In the genomic region with DNA sequence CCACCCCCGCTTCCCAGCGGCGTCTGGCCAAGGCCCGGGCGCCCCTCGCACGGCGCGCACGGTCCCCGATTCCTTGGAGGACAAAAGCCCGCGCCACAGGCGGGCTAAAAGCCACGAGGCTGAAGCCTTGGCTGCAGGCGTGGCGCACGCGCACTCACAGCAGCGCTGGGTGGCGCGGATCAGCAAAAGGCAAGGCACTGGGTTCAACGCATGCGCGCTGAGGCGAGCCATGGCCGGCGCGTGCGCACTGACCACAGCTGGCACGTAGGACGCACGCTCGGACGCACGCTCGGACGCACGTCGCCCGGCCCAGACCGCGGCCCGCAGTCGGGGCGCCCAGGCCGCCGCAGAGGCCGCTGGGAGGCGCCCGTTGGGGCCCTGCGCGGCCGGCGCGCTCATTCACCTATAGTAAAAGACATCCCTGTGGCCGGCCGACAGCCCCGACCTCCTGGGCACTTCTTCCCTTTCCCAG, we compare ENCODE assay signal across 7 mouse cellular contexts. TPM values are rescaled to one million over a fixed set of nuclear protein-coding genes. Genes with fewer than 3 reads are reported as not detected.
DNase-seq lines count a peak whose midpoint lies in the region; ATAC-seq lines count a peak whose summit lies in the region.

No protein-coding gene starts in this region.

- H3K27me3 ChIP-seq in limb, embryonic 10.5 days (ENCODE audit: low read depth, poor library complexity, severe bottlenecking): no peaks in the 10 kb centered on the region
- H3K27me3 ChIP-seq in midbrain, embryonic 13.5 days: no peaks in the 10 kb centered on the region

- H3K4me1 ChIP-seq in limb, embryonic 10.5 days: peaks cover 47% of the 10 kb centered on the region
- H3K4me1 ChIP-seq in midbrain, embryonic 13.5 days (replicated peaks): peaks cover 41% of the 10 kb centered on the region

- ATAC-seq in granulocyte monocyte progenitor cell, adult 5-6 weeks (replicated peaks; ENCODE audit: poor library complexity, severe bottlenecking): peak; percentile 42
- ATAC-seq in midbrain, embryonic 13.5 days: peak; percentile 83

- H3K9me3 ChIP-seq in limb, embryonic 10.5 days (replicated peaks): no peaks in the 10 kb centered on the region
- 0 out of 2 replicates have a peak, but pooled peaks cover 4% of the 10 kb centered on the region for H3K9me3 ChIP-seq in midbrain, embryonic 13.5 days

- H3K27ac ChIP-seq in limb, embryonic 10.5 days: peak overlapping the region; percentile 100
- peak overlapping the region; percentile 99 for H3K27ac ChIP-seq in midbrain, embryonic 13.5 days

- peak overlapping the region; percentile 89 for H3K4me2 ChIP-seq in midbrain, embryonic 13.5 days (replicated peaks)

- DNase-seq in adrenal gland, adult 8-10 months: peak; percentile 97
- peak; percentile 98 for DNase-seq in embryo, embryonic 9.5 days (ENCODE audit: extremely low spot score)
- DNase-seq in kidney, adult 11 months: peak; percentile 97
- DNase-seq in limb, embryonic 10.5 days (ENCODE audit: low spot score): peak; percentile 100
- peak; percentile 97 for DNase-seq in spleen, adult 12 weeks (ENCODE audit: low spot score)

- H3K4me3 ChIP-seq in limb, embryonic 10.5 days: peak overlapping the region; percentile 88
- peak overlapping the region; percentile 64 for H3K4me3 ChIP-seq in midbrain, embryonic 13.5 days (replicated peaks)

- H3K9ac ChIP-seq in midbrain, embryonic 13.5 days (replicated peaks): peak overlapping the region; percentile 95

- H3K36me3 ChIP-seq in limb, embryonic 10.5 days: peaks cover 76% of the 10 kb centered on the region
- H3K36me3 ChIP-seq in midbrain, embryonic 13.5 days: peaks cover 51% of the 10 kb centered on the region

- 0% methylated on average over 51 of the region's 59 CpGs for WGBS in limb, embryonic 10.5 days
- under 1% methylated on average over 59 of the region's 59 CpGs for WGBS in midbrain, embryonic 13.5 days

RNA-seq across cellular contexts. Expression of gene Mbd3, which starts 0.6 kb away (rescaled TPM):
- total RNA-seq in adrenal gland, adult 8-10 months (2022): 100 to 1,000 TPM; 147 to 161 (median 156) TPM
- 85.0 and 105 TPM in 2 replicates for total RNA-seq in granulocyte monocyte progenitor cell, adult 5-6 weeks (2014; fragmentation: Nextera tagmentation)
- 94.1 and 106 TPM in 2 replicates for total RNA-seq in granulocyte monocyte progenitor cell, adult 5-6 weeks (2017)
- 453 and 469 TPM in 2 replicates for polyA plus RNA-seq in limb, embryonic 10.5 days (2016; fragmentation: Nextera tagmentation; extraction: Ambion mirVana)
- 243 and 257 TPM in 2 replicates for polyA plus RNA-seq in midbrain, embryonic 13.5 days (2015; fragmentation: Nextera tagmentation; extraction: Ambion mirVana)

RNA-seq across cellular contexts. Expression of gene Uqcr11, which starts 7.9 kb away (rescaled TPM):
- 100 to 1,000 TPM; 515 to 715 (median 604) TPM for total RNA-seq in adrenal gland, adult 8-10 months (2022)
- total RNA-seq in granulocyte monocyte progenitor cell, adult 5-6 weeks (2014; fragmentation: Nextera tagmentation): 382 and 438 TPM in 2 replicates
- total RNA-seq in granulocyte monocyte progenitor cell, adult 5-6 weeks (2017): 172 and 277 TPM in 2 replicates
- polyA plus RNA-seq in limb, embryonic 10.5 days (2016; fragmentation: Nextera tagmentation; extraction: Ambion mirVana): 651 and 677 TPM in 2 replicates
- 518 and 572 TPM in 2 replicates for polyA plus RNA-seq in midbrain, embryonic 13.5 days (2015; fragmentation: Nextera tagmentation; extraction: Ambion mirVana)

RNA-seq across cellular contexts. Expression of gene Mex3d, which starts 11.3 kb away (rescaled TPM):
- total RNA-seq in adrenal gland, adult 8-10 months (2022): 10 to 100 TPM; 17.4 to 21.6 (median 20.8) TPM
- 0.67 and 3.6 TPM in 2 replicates for total RNA-seq in granulocyte monocyte progenitor cell, adult 5-6 weeks (2014; fragmentation: Nextera tagmentation)
- 2.1 and 2.2 TPM in 2 replicates for total RNA-seq in granulocyte monocyte progenitor cell, adult 5-6 weeks (2017)
- 7.2 and 7.5 TPM in 2 replicates for polyA plus RNA-seq in limb, embryonic 10.5 days (2016; fragmentation: Nextera tagmentation; extraction: Ambion mirVana)
- 15.9 and 18.6 TPM in 2 replicates for polyA plus RNA-seq in midbrain, embryonic 13.5 days (2015; fragmentation: Nextera tagmentation; extraction: Ambion mirVana)

RNA-seq across cellular contexts. Expression of gene Tcf3, which starts 34.7 kb away (rescaled TPM):
- 10 to 100 TPM; 56.7 to 75.7 (median 66.8) TPM for total RNA-seq in adrenal gland, adult 8-10 months (2022)
- 33.8 and 55.2 TPM in 2 replicates for total RNA-seq in granulocyte monocyte progenitor cell, adult 5-6 weeks (2014; fragmentation: Nextera tagmentation)
- total RNA-seq in granulocyte monocyte progenitor cell, adult 5-6 weeks (2017): 30.7 and 48.4 TPM in 2 replicates
- polyA plus RNA-seq in limb, embryonic 10.5 days (2016; fragmentation: Nextera tagmentation; extraction: Ambion mirVana): 260 and 283 TPM in 2 replicates
- polyA plus RNA-seq in midbrain, embryonic 13.5 days (2015; fragmentation: Nextera tagmentation; extraction: Ambion mirVana): 67.7 and 82.3 TPM in 2 replicates

RNA-seq across cellular contexts. Expression of gene Plk5, which starts 42.5 kb away (rescaled TPM):
- 1 to 10 TPM in 1 of 4 experiments, under 1 TPM in 3; 0.21 to 1.3 (median 0.41) TPM for total RNA-seq in adrenal gland, adult 8-10 months (2022)
- total RNA-seq in granulocyte monocyte progenitor cell, adult 5-6 weeks (2014; fragmentation: Nextera tagmentation): not detected in 2 replicates
- total RNA-seq in granulocyte monocyte progenitor cell, adult 5-6 weeks (2017): not detected in 2 replicates
- 0.31 and 0.48 TPM in 2 replicates for polyA plus RNA-seq in limb, embryonic 10.5 days (2016; fragmentation: Nextera tagmentation; extraction: Ambion mirVana)
- 0.96 and 1.3 TPM in 2 replicates for polyA plus RNA-seq in midbrain, embryonic 13.5 days (2015; fragmentation: Nextera tagmentation; extraction: Ambion mirVana)

Comparison
In these comparisons a context has a peak if more than half of its experiments do, and no peak if none do; other contexts are left out.
1. Peak in every context shown above with its lines: DNase-seq, ATAC-seq, H3K4me3 ChIP-seq and H3K27ac ChIP-seq.
2. RNA of gene Mex3d, which starts 11.3 kb away (total RNA-seq): 17.4 to 21.6 TPM in adrenal gland, adult 8-10 months; 0.67 to 3.6 TPM in granulocyte monocyte progenitor cell, adult 5-6 weeks; every median in the first group is over 4 times any median in the second.